Mouse (Mus musculus): ENCODE results near the gene 4930415O20Rik. TPM values are rescaled to one million over a fixed set of nuclear protein-coding genes. Genes with fewer than 3 reads are reported as not detected.

The 4930415O20Rik gene
- polyA plus RNA-seq, 1 experiment from 2014 or later: 0.43 TPM

Other genes starting within 250 kb of the 4930415O20Rik start
- not detected in 2 replicates for gene Olfr284, start 230.0 kb upstream of the 4930415O20Rik start, polyA plus RNA-seq (2015; fragmentation: Nextera tagmentation; extraction: Ambion mirVana)
- gene Olfr283, start 190.1 kb upstream of the 4930415O20Rik start, polyA plus RNA-seq (2015; fragmentation: Nextera tagmentation; extraction: Ambion mirVana): not detected in 2 replicates
- not detected in 2 replicates for gene Olfr282, start 139.8 kb upstream of the 4930415O20Rik start, polyA plus RNA-seq (2015; fragmentation: Nextera tagmentation; extraction: Ambion mirVana)
- gene Olfr281, start 118.4 kb upstream of the 4930415O20Rik start, polyA plus RNA-seq (2015; fragmentation: Nextera tagmentation; extraction: Ambion mirVana): not detected in 2 replicates
- not detected in 2 replicates for gene OR5BS1P, start 101.1 kb upstream of the 4930415O20Rik start, polyA plus RNA-seq (2015; fragmentation: Nextera tagmentation; extraction: Ambion mirVana)
- gene Lalba, start 88.3 kb upstream of the 4930415O20Rik start, polyA plus RNA-seq (2015; fragmentation: Nextera tagmentation; extraction: Ambion mirVana): 0.31 TPM in 1 of 2 replicates, not detected in the other
- not detected in 2 replicates for gene Olfr279, start 78.6 kb upstream of the 4930415O20Rik start, polyA plus RNA-seq (2015; fragmentation: Nextera tagmentation; extraction: Ambion mirVana)
- 67.2 and 69.6 TPM in 2 replicates for gene Kansl2, start 36.7 kb upstream of the 4930415O20Rik start, polyA plus RNA-seq (2015; fragmentation: Nextera tagmentation; extraction: Ambion mirVana)
- 41.2 and 43.7 TPM in 2 replicates for gene Ccnt1, start 81 bp upstream of the 4930415O20Rik start, polyA plus RNA-seq (2015; fragmentation: Nextera tagmentation; extraction: Ambion mirVana)
- gene Adcy6, start 39.1 kb downstream of the 4930415O20Rik start, polyA plus RNA-seq (2015; fragmentation: Nextera tagmentation; extraction: Ambion mirVana): 17.1 and 18.8 TPM in 2 replicates
- 20.3 and 22.8 TPM in 2 replicates for gene Cacnb3, start 59.8 kb downstream of the 4930415O20Rik start, polyA plus RNA-seq (2015; fragmentation: Nextera tagmentation; extraction: Ambion mirVana)
- 15.6 and 17.6 TPM in 2 replicates for gene Ddx23, start 91.9 kb downstream of the 4930415O20Rik start, polyA plus RNA-seq (2015; fragmentation: Nextera tagmentation; extraction: Ambion mirVana)
- 0.95 and 1.1 TPM in 2 replicates for gene Rnd1, start 106.5 kb downstream of the 4930415O20Rik start, polyA plus RNA-seq (2015; fragmentation: Nextera tagmentation; extraction: Ambion mirVana)
- gene Ccdc65, start 137.2 kb downstream of the 4930415O20Rik start, polyA plus RNA-seq (2015; fragmentation: Nextera tagmentation; extraction: Ambion mirVana): 0.66 and 0.70 TPM in 2 replicates
- 96.8 and 108 TPM in 2 replicates for gene Fkbp11, start 157.2 kb downstream of the 4930415O20Rik start, polyA plus RNA-seq (2015; fragmentation: Nextera tagmentation; extraction: Ambion mirVana)
- gene Arf3, start 192.2 kb downstream of the 4930415O20Rik start, polyA plus RNA-seq (2015; fragmentation: Nextera tagmentation; extraction: Ambion mirVana): 35.4 and 40.1 TPM in 2 replicates
- 0.09 TPM in 1 of 2 replicates, not detected in the other for gene Wnt10b, start 207.1 kb downstream of the 4930415O20Rik start, polyA plus RNA-seq (2015; fragmentation: Nextera tagmentation; extraction: Ambion mirVana)
- not detected in 2 replicates for gene Wnt1, start 218.9 kb downstream of the 4930415O20Rik start, polyA plus RNA-seq (2015; fragmentation: Nextera tagmentation; extraction: Ambion mirVana)
- gene Ddn, start 238.5 kb downstream of the 4930415O20Rik start, polyA plus RNA-seq (2015; fragmentation: Nextera tagmentation; extraction: Ambion mirVana): not detected in 2 replicates

All from intestine, embryonic 16.5 days (tissue).